Mouse (Mus musculus) small intestine, adult 2 months (tissue): ENCODE results near the gene A430033K04Rik.

Source experiments
- CTCF ChIP-seq: fragments of 200-500 bp; IDR thresholded peaks from 2 replicates; pipeline ENCODE4 v1.5.1; 2012; ENCODE audit warnings: low read depth, mild to moderate bottlenecking, control low read depth, inconsistent platforms, low read length, moderate library complexity, mixed read lengths; ENCODE audit not compliant: insufficient replicate concordance, insufficient read length; ENCODE audit errors: extremely low read depth
- POLR2A ChIP-seq: fragments of 200-500 bp; IDR thresholded peaks from 2 replicates; pipeline ENCODE4 v1.6.1; 2012; ENCODE audit warnings: low read depth, mild to moderate bottlenecking, control low read depth, inconsistent platforms, low read length, moderate library complexity

DNA sequence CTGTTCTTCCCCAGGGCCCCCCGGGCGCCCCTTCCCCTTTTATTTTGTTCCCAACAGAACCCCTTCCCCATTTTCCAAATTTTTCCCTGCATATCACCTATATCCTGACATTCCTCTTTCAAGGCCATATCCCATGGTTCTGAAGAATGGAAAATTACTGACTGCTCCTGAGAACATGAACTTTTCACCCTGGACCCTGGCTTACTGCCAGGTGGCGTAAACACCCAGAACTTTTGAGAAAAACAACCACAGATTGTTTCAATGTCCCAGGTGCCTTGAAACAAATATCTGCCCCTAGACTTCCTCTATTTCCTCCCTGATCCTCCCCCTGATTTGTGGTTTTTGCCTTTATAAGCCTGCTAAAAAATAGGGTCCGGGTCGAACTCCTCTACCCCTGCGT, 35.3 kb upstream of the A430033K04Rik start:
- no peak for TF ChIP-seq POLR2A
- TF ChIP-seq CTCF: no peak
